Mouse (Mus musculus) kidney, postnatal 14 days (tissue): ENCODE results near the gene Nr4a1.
A peak's percentile ranks its signal among the peaks of the same experiment; 100 is the strongest.

Experiments used
- DNase-seq: peaks from one replicate; pipeline ENCODE4 v3.0.0; 2022; ENCODE audit warnings: mixed read lengths

Nr4a1 gene

DNA sequence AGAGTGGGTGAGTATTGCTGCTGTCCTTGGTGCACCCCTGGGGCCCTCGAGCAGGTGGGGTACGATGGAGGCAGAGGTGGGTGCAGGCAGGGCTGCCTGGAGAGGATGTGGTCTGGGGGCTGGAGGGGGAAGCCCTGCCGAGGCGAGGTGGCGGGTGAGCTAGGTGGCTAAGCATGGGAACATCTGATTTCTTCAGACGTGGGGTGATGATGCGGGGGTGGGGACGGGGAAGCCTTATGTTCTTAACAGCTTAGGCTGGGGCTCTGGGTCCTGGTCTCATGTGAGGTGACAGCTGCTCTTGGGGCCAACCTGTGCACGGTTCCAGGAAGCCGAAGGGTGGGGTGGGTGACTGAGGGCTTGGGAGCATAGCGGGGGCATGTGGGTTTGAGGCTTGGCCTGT lies 4.4 kb downstream of the Nr4a1 start:
- no peak for DNase-seq

GRCm38 (mm10) chr15:101259922-101260321 lies 5.9 kb downstream of the Nr4a1 start:
- no peak for DNase-seq

GRCm38 (mm10) chr15:101260387-101260786 lies 6.3 kb downstream of the Nr4a1 start:
- peak; percentile 75 for DNase-seq

DNA sequence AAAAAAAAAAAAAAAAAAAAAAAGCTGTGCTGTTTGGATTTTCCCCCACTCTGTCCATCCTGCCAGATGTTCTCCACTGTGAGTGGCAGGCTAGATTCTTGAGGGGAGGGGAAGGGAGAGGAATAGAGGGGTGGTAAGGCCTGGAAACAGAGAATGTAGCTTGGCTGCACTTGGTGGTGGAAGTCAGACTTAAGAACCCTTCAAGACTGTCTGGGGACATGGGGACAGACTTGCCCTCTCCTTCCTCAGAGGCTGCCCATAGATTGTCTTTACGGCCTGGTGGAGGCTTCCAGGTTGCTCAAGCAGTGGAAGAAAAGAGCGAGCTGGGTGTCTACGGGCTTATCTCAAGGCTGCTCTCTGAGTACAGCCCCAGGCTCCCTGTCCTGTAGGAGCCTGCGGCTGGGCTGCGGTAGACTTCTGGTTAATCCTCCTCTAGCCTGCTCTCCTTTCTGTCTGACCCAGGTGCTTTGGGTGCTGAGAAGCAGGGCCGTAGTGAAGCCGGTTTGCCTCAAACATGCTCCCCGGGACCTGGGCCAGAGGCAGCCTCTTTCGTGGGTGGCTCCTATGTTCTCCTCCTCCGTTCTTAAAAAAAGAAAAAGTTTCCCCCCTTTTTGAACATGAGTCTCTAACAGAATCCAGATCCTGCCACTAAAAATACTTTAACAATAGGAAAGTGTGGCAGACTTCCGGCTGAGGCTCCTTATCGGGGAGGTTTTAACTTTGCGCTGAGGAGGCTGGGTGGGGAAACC lies 7.0 kb downstream of the Nr4a1 start:
- DNase-seq = no peak

- no peak for DNase-seq
These were observed 8.4 kb downstream of the Nr4a1 start for GRCm38 (mm10) chr15:101262502-101262901.

DNA sequence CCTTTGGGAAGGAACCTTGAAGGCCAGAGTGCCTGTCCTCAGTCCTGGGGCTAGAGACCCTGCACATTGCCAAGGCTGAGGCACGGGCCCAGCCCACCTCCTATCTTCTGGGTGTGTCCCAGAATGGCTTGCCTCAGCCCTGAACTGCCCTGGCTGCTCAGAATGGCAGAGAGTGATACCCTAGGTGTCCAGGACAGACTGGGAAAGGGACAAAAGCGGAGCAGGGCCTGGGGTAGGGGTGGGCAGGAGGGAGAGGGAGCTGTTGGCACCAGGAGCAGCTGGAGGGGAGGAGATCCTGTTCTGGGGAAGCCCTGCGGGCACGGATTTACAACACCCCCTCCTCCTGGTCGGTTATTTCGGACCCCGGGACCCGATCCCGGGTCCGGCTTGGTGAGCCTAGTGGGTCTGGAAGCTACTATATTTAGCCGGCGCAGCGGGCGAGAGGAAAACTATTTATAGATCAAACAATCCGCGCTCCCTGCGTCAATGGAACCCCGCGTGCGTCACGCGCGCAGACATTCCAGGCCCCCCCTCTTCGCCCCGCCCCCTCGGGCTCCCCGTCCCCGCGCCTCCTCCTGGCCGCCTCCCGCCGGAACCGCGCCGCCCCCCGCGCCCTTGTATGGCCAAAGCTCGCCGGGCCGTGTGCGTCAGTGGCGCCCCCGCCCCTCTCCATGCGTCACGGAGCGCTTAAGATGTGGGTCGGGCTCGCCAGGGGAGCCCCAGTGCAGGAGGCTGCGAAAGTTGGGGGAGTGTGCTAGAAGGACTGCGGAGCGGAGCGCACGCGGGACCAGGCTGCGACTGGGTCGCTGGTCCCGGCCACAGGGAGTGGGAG lies 12.3 kb downstream of the Nr4a1 start:
- peak; percentile 97 for DNase-seq

DNA sequence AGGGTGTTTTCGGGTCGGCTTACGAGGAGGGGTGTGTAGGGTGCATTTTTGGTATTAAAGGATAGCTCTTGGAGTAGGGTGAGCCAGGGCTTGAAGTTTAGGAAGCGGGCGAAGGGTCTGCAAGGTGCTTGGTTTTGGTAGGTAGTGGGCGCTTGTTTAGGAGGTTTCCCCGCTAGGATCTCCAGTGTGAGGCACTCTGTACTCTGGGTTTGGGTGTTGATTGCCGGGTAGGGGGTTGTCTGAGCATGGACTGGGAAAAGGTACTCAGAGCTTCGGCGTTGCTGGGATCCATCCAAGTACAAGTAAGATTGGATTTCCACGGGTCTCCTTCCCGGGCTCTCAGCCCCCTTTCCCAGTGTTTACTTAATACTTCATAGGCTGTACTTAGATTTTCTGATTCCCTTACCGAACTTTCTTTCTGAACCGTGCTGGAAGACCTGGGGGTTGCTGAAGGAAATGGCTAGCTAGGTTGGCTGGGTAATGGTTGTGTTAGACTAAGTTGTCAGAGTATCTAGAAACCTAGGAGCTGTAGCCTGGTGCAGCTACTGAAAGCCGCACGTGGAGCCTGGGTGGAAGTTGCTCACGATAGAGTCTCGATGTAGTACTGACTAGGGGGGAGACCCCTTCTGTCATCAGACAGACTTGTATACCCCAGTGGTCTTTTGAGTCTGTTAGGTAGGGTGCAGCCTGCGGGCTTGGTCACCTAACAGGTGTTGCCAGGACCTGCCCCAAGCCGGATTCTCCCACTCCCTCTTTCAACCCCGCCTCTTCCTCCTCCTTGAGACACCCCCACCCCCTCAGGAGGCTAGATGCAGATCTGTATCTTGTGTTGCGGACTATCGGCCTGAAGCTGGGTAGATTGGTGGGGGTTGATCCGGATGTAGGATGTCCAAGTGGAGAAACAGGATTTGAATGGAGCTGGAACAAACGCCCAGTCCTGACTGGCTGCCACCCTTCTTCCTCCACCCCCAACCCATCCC lies 13.3 kb downstream of the Nr4a1 start:
- DNase-seq = peak; percentile 57

DNA sequence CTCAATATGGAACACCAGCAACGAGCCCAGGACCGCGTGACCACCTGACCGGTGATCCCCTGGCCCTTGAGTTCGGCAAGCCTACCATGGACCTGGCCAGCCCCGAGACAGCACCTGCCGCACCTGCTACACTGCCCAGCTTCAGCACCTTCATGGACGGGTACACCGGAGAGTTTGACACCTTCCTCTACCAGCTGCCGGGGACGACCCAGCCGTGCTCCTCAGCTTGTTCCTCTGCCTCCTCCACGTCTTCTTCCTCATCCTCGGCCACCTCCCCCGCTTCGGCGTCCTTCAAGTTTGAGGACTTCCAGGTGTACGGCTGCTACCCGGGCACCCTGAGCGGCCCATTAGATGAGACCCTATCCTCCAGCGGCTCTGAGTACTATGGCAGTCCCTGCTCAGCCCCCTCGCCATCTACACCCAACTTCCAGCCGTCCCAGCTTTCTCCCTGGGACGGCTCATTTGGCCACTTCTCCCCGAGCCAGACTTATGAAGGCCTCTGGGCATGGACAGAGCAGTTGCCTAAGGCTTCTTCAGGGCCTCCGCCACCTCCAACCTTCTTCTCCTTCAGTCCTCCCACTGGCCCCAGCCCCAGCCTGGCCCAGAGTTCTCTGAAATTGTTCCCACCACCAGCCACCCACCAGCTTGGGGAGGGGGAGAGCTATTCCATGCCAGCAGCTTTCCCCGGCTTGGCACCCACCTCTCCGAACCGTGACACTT lies 16.2 kb downstream of the Nr4a1 start:
- no peak for DNase-seq

GRCm38 (mm10) chr15:101271107-101271506 lies 17.0 kb downstream of the Nr4a1 start:
- no peak for DNase-seq

DNA sequence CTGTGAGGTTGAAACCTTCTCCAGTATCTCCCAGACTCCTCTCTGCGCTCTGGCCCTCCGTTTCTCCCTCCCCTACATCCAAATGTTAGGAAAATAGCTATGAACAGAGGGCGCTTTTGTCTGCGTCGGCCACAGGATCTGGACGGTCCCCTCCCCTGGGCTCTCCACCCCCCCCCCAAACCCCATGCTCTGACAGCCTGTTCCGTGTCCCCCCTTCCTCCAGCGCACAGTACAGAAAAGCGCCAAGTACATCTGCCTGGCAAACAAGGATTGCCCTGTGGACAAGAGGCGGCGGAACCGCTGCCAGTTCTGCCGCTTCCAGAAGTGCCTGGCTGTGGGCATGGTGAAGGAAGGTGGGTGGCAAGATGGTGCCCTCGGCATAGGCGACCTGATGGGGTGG lies 17.4 kb downstream of the Nr4a1 start:
- DNase-seq = no peak

GRCm38 (mm10) chr15:101274380-101274779 lies 20.3 kb downstream of the Nr4a1 start:
- DNase-seq = no peak

DNA sequence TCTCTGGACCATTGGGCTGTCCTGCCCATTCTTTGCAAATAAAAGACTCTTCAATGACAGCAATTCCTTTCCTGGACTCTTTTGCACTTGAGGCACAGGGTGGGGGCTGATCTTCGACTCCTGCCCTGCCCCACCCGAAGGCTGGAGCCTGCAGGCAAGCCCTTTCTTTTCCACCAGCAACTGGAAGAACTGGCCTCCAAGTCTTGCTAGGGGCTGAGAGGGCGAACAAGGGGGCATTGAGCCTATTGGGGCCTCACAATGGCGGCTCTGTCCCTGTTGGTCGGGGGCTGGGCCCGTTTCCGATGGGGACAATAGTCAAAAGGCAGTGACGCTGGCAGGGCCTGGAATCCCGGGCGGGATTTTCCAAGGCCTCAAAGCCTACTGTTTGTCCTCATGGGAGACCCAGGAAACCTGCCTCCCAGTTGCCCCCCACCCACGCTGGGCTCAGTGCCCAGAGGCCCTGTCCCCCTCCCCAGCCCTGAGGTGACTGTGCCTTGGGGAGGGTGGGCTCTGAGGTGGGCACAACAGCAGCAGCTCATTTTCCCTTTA lies 23.4 kb downstream of the Nr4a1 start:
- no peak for DNase-seq

DNA sequence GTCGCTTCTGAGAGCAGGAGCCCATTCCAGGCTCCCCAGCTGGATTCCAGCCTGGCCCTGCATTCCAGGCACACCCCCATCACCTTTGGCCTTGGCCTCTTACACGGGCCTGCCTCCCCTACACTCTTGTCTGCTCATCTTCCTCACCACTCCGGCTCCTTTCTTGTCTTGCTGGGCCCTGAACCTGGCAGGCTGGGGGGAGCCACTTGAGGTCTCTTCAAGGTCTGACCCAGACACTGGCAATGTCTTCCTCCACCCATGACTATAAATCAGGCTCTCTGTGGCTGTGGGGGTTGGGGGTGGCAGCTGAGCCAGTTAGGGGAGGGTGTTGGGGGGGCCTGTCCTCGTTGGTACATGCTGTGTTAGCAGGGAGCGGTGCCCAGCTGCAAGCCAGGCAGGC lies 24.5 kb downstream of the Nr4a1 start:
- no peak for DNase-seq

GRCm38 (mm10) chr15:101279430-101279999 lies 25.4 kb downstream of the Nr4a1 start:
- DNase-seq = peak; percentile 34

DNA sequence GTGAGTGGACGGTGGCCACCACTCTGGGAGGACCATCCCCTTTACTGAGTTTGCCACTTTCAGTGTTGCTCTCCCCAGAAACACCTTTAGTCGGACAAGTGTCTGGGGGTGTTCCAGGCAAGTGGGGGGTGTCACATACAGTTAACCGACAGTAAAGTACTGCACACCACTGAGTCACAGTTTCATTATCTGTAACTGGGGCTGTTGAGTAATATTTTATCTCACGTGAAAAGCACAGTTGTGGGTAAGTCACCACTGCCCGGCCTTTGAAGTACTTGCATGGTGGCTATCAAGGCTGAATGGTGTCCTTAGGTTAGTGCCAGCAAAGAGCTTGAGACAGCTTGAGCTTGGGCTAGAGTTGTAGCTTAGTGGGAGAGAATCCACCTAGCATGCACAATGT lies 28.4 kb downstream of the Nr4a1 start:
- DNase-seq = no peak

- peak; percentile 75 for DNase-seq
These were observed 29.3 kb downstream of the Nr4a1 start for GRCm38 (mm10) chr15:101283183-101283910.

GRCm38 (mm10) chr15:101283911-101284750 lies 30.1 kb downstream of the Nr4a1 start, which contains the start of gene Atg101:
TSS of gene Atg101 (plus strand) at chr15:101284272.
- peak; percentile 92 for DNase-seq

GRCm38 (mm10) chr15:101286129-101286770 lies 32.2 kb downstream of the Nr4a1 start:
- peak; percentile 37 for DNase-seq

GRCm38 (mm10) chr15:101287361-101287760 lies 33.3 kb downstream of the Nr4a1 start:
- DNase-seq = no peak
